8 mouse cellular contexts compared by ENCODE assay signal in the genomic region with DNA sequence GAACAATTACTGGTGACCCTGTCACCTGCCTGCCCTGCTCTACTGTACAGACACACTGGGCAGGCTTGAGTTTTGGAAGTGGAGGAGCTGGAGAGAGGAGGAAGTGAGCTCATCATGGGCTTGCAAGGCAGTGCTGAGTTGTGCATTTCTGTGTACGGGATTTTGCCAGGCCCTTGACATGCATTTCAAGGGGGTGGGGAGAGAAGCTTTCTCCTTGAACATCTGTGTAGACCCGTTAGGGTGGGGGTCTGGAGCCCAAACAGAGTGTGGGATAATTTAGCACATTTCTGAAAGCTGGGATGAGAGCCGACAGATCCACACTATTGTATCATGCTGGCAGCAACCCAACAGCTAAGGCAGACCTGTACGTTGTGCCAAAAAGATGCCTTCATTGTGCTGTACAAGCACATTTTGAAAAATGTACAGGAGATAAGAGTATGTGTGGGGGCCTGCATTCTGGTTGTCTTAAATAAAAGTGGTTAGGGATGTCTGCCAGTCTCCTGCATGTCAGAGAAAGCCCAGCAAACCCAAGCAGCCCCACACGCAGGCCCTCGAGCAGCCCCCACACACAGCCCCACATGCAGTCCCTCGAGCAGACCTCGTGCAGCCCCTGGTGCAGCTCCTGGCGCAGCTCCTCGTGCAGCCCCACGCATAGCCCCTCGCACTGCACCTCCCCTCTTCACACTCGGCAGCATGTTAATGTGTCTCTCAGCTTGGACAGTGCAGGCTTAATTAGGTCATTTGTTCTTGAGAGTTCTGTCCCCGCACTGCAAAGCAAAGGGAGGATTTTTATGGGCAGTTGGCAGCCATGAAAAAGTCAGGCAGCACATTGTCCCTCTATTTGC. TPM values are rescaled to one million over a fixed set of nuclear protein-coding genes. Genes with fewer than 3 reads are reported as not detected.
DNase-seq lines count a peak whose midpoint lies in the region; ATAC-seq lines count a peak whose summit lies in the region.

No protein-coding gene starts in this region.

- 12% methylated on average over 14 of the region's 14 CpGs for WGBS in forebrain, embryonic 12.5 days
- WGBS in hindbrain, embryonic 11.5 days, result 42% methylated on average over 14 of the region's 14 CpGs
- WGBS in midbrain, embryonic 10.5 days, result 47% methylated on average over 14 of the region's 14 CpGs

- peaks cover 48% of the 10 kb centered on the region for H3K4me1 ChIP-seq in forebrain, embryonic 12.5 days
- H3K4me1 ChIP-seq in hindbrain, embryonic 11.5 days (replicated peaks; ENCODE audit: control insufficient read depth, insufficient read depth, low read length), result peaks cover 9% of the 10 kb centered on the region; the same call in 1 of the 2 replicates
- peaks cover 50% of the 10 kb centered on the region for H3K4me1 ChIP-seq in midbrain, embryonic 10.5 days

- DNase-seq in testis, postnatal 10 days (ENCODE audit: low spot score), result peak; percentile 55
- DNase-seq in testis, postnatal 14 days (ENCODE audit: low spot score), result no peak
- peak; percentile 11 for DNase-seq in hindbrain, embryonic 11.5 days (ENCODE audit: low spot score)
- DNase-seq in layer of hippocampus, postnatal 25 days (ENCODE audit: extremely low spot score in 1 of 2, low spot score in 1 of 2), result peak; percentile 32 to 35
- DNase-seq in midbrain, embryonic 10.5 days (ENCODE audit: low spot score), result no peak
- DNase-seq in telencephalon, adult 2 months (ENCODE audit: low read depth, low spot score), result peak; percentile 80

- no peaks in the 10 kb centered on the region for H3K27me3 ChIP-seq in forebrain, embryonic 12.5 days
- H3K27me3 ChIP-seq in hindbrain, embryonic 11.5 days (ENCODE audit: control insufficient read depth, insufficient read depth, low read length), result no peaks in the 10 kb centered on the region
- peaks cover 15% of the 10 kb centered on the region for H3K27me3 ChIP-seq in midbrain, embryonic 10.5 days (ENCODE audit: low read depth, poor library complexity, severe bottlenecking)

- H3K9me3 ChIP-seq in forebrain, embryonic 12.5 days, result 0 out of 2 replicates have a peak, but pooled peaks cover 5% of the 10 kb centered on the region
- no peaks in the 10 kb centered on the region for H3K9me3 ChIP-seq in hindbrain, embryonic 11.5 days (ENCODE audit: control insufficient read depth, low read length)
- peaks cover 6% of the 10 kb centered on the region; the same call in 1 of the 2 replicates for H3K9me3 ChIP-seq in midbrain, embryonic 10.5 days (replicated peaks)

- peak; percentile 85 for ATAC-seq in forebrain, embryonic 12.5 days (ENCODE audit: low FRiP score)
- peak; percentile 54 for ATAC-seq in hindbrain, embryonic 11.5 days (ENCODE audit: low FRiP score)
- ATAC-seq in megakaryocyte, adult 5-6 weeks (ENCODE audit: poor library complexity, severe bottlenecking), result no peak

- H3K27ac ChIP-seq in forebrain, embryonic 12.5 days, result peak overlapping the region; percentile 75
- no peak overlapping the region for H3K27ac ChIP-seq in hindbrain, embryonic 11.5 days (ENCODE audit: low read depth, low read length)
- H3K27ac ChIP-seq in midbrain, embryonic 10.5 days (replicated peaks), result peak overlapping the region; percentile 29

- H3K36me3 ChIP-seq in forebrain, embryonic 12.5 days (replicated peaks), result peaks cover 8% of the 10 kb centered on the region
- no peaks in the 10 kb centered on the region for H3K36me3 ChIP-seq in hindbrain, embryonic 11.5 days (ENCODE audit: control insufficient read depth, insufficient read depth, low read length)
- H3K36me3 ChIP-seq in midbrain, embryonic 10.5 days, result peaks cover 17% of the 10 kb centered on the region

- H3K4me2 ChIP-seq in forebrain, embryonic 12.5 days, result peak overlapping the region; percentile 6
- no peak overlapping the region for H3K4me2 ChIP-seq in hindbrain, embryonic 11.5 days (replicated peaks; ENCODE audit: low read depth, low read length)

- 0 out of 2 replicates have a peak overlapping the region, but pooled peaks have one; percentile 5 for H3K9ac ChIP-seq in forebrain, embryonic 12.5 days
- H3K9ac ChIP-seq in hindbrain, embryonic 11.5 days (ENCODE audit: low read depth, low read length), result no peak overlapping the region

- no peak overlapping the region for H3K4me3 ChIP-seq in forebrain, embryonic 12.5 days (replicated peaks)
- no peak overlapping the region for H3K4me3 ChIP-seq in hindbrain, embryonic 11.5 days (ENCODE audit: low read depth, low read length)
- H3K4me3 ChIP-seq in midbrain, embryonic 10.5 days, result no peak overlapping the region

RNA-seq across cellular contexts. Expression of a gene that starts 27.5 kb away (rescaled TPM):
- polyA plus RNA-seq in forebrain, embryonic 12.5 days (2016; fragmentation: Nextera tagmentation; extraction: Ambion mirVana), result 24.6 and 27.9 TPM in 2 replicates
- 26.3 and 32.5 TPM in 2 replicates for polyA plus RNA-seq in hindbrain, embryonic 11.5 days (2014; fragmentation: Nextera tagmentation; extraction: Ambion mirVana)
- 100 to 1,000 TPM in 1 of 2 experiments, 10 to 100 TPM in 1; 83.5 to 105 TPM for total RNA-seq in layer of hippocampus, postnatal 25 days (2021)
- polyA plus RNA-seq in midbrain, embryonic 10.5 days (2016; fragmentation: Nextera tagmentation; extraction: Ambion mirVana), result 18.2 and 20.1 TPM in 2 replicates
- 0.33 and 0.75 TPM in 2 replicates for total RNA-seq in megakaryocyte, adult 5-6 weeks (2015)
- total RNA-seq in megakaryocyte, adult 5-6 weeks (2017), result 0.37 and 1.8 TPM in 2 replicates

Comparison
In these comparisons a context has a peak if more than half of its experiments do, and no peak if none do; other contexts are left out.
1. DNase-seq: peak in testis, postnatal 10 days (single experiment), hindbrain, embryonic 11.5 days (single experiment), layer of hippocampus, postnatal 25 days (2 of 2) and telencephalon, adult 2 months (single experiment); none in testis, postnatal 14 days (single experiment) and midbrain, embryonic 10.5 days (single experiment).